Mouse (Mus musculus) lung, adult 2 months (tissue): Measurements from ENCODE around the gene Casp3.

ENCODE experiments used
- CTCF ChIP-seq: fragments of 200-500 bp; IDR thresholded peaks from 2 replicates; pipeline ENCODE4 v1.5.1; 2011; ENCODE audit warnings: mild to moderate bottlenecking, low read length, control low read depth; ENCODE audit not compliant: insufficient read depth
- POLR2A ChIP-seq: fragments of 200-500 bp; IDR thresholded peaks from 2 replicates; pipeline ENCODE4 v1.6.1; 2011; ENCODE audit warnings: low read depth, mild to moderate bottlenecking, control low read depth, low read length, borderline replicate concordance; ENCODE audit errors: extremely low read depth

- peak; percentile 82 for TF ChIP-seq CTCF
- no peak for TF ChIP-seq POLR2A
Observed at GRCm38 (mm10) chr8:46671496-46671895, 54.4 kb downstream of the Casp3 start.
